In the genomic region with DNA sequence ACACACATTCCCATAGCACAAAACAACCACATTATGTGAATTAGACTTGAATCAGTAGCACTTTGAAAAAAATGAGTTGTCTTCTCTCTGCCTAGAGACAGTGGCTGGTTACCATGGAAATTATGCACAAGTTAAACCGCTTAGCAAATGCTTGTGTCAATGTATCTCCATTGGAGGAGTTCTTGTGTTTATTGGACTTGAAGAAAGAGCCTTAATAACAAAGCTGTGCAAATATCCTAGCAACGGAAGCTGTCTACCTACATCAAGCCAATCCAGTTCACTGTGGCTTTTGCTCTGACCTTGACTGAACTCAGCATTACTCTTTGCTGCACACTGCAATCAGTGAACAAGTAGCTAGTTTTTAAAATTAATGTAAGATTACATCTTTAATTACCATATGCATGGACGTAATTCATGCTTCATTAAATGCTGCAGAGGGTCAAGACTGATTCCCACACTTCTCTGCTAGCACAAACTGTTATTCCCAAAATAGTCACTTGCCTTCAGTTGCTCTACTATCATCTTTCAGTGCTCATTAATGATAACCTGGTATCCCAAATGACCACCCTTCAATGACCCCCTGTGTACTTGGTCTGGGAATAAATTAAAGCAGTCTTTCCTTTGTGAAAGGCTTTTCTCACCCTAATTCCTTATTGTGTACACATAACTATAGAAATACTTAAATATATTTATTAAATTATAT, we compare ENCODE assay signal across 14 mouse cellular contexts. TPM values are rescaled to one million over a fixed set of nuclear protein-coding genes. Genes with fewer than 3 reads are reported as not detected.
DNase-seq lines count a peak whose midpoint lies in the region; ATAC-seq lines count a peak whose summit lies in the region.
"Had no signal": no experiment of that assay in that cellular context is flagged by ENCODE, and none has a peak within 500 bp of the region (broad histone marks: within the 10 kb centered on the region; RNA-seq: fewer than 3 reads in every experiment).

No protein-coding gene starts in this region.

- no peaks in the 10 kb centered on the region for H3K27me3 ChIP-seq in kidney, embryonic 15.5 days
- no peaks in the 10 kb centered on the region for H3K27me3 ChIP-seq in embryonic facial prominence, embryonic 14.5 days (replicated peaks; ENCODE audit: control insufficient read depth, insufficient read depth, low read length)
- no peaks in the 10 kb centered on the region for H3K27me3 ChIP-seq in hindbrain, embryonic 16.5 days (replicated peaks; ENCODE audit: control insufficient read depth, insufficient read depth, low read length)
- H3K27me3 ChIP-seq: heart, embryonic 13.5 days; liver, embryonic 13.5 days had no signal

- no peak for DNase-seq in kidney, postnatal 14 days
- peak; percentile 34 for DNase-seq in embryonic facial prominence, embryonic 14.5 days (ENCODE audit: low spot score)
- DNase-seq in retina, postnatal 7 days (ENCODE audit: low read depth, low spot score), result peak; percentile 21
- DNase-seq in frontal cortex, postnatal 10 days (ENCODE audit: low spot score in 2 of 2), result no peak
- DNase-seq: cerebellum, adult 9-11 months; left cerebral cortex, postnatal 4 days; liver, embryonic 13.5 days; lung, postnatal 10 days had no signal

- 0 out of 2 replicates have a peak, but pooled peaks have one; percentile 33 for ATAC-seq in kidney, embryonic 15.5 days (replicated peaks; ENCODE audit: low FRiP score)
- peak; percentile 15; the same call in 1 of the 2 replicates for ATAC-seq in embryonic facial prominence, embryonic 14.5 days (ENCODE audit: low read depth)
- peak; percentile 73; the same call in 1 of the 2 replicates for ATAC-seq in hindbrain, embryonic 16.5 days
- ATAC-seq in CD4-positive, CD25-positive, alpha-beta regulatory T cell, adult 4 months, result no peak

- H3K4me2 ChIP-seq in kidney, embryonic 15.5 days, result no peak overlapping the region
- no peak overlapping the region for H3K4me2 ChIP-seq in embryonic facial prominence, embryonic 14.5 days (ENCODE audit: low read depth, low read length)
- no peak overlapping the region for H3K4me2 ChIP-seq in hindbrain, embryonic 16.5 days (ENCODE audit: low read length)
- H3K4me2 ChIP-seq: heart, embryonic 13.5 days; liver, embryonic 13.5 days had no signal

- H3K4me3 ChIP-seq in kidney, embryonic 15.5 days (replicated peaks), result no peak overlapping the region
- no peak overlapping the region for H3K4me3 ChIP-seq in embryonic facial prominence, embryonic 14.5 days (ENCODE audit: low read depth, low read length)
- H3K4me3 ChIP-seq in hindbrain, embryonic 16.5 days (ENCODE audit: low read length), result no peak overlapping the region
- H3K4me3 ChIP-seq: erythroblast, embryonic 14.5 days; heart, embryonic 13.5 days; layer of hippocampus, adult 2 months; liver, embryonic 13.5 days had no signal

- 62% methylated on average over 3 of the region's 3 CpGs for WGBS in kidney, embryonic 15.5 days
- 78% methylated on average over 3 of the region's 3 CpGs for WGBS in embryonic facial prominence, embryonic 14.5 days
- 27% methylated on average over 3 of the region's 3 CpGs for WGBS in hindbrain, embryonic 16.5 days

- no peaks in the 10 kb centered on the region for H3K36me3 ChIP-seq in kidney, embryonic 15.5 days
- H3K36me3 ChIP-seq in embryonic facial prominence, embryonic 14.5 days (ENCODE audit: control insufficient read depth, insufficient read depth, low read length), result no peaks in the 10 kb centered on the region
- H3K36me3 ChIP-seq in hindbrain, embryonic 16.5 days (ENCODE audit: control insufficient read depth, insufficient read depth, low read length), result peaks cover 3% of the 10 kb centered on the region; the same call in 1 of the 2 replicates
- H3K36me3 ChIP-seq: heart, embryonic 13.5 days; liver, embryonic 13.5 days had no signal

- H3K9ac ChIP-seq in kidney, embryonic 15.5 days, result no peak overlapping the region
- no peak overlapping the region for H3K9ac ChIP-seq in embryonic facial prominence, embryonic 14.5 days (ENCODE audit: low read depth, low read length)
- H3K9ac ChIP-seq in hindbrain, embryonic 16.5 days (ENCODE audit: low read depth, low read length), result no peak overlapping the region
- H3K9ac ChIP-seq: heart, embryonic 13.5 days; liver, embryonic 13.5 days had no signal

- no peak overlapping the region for H3K27ac ChIP-seq in kidney, embryonic 15.5 days
- no peak overlapping the region for H3K27ac ChIP-seq in embryonic facial prominence, embryonic 14.5 days (replicated peaks; ENCODE audit: low read depth, low read length)
- no peak overlapping the region for H3K27ac ChIP-seq in hindbrain, embryonic 16.5 days (ENCODE audit: low read depth, low read length)
- H3K27ac ChIP-seq: heart, embryonic 13.5 days; layer of hippocampus, adult 2 months; liver, embryonic 13.5 days had no signal

- no peaks in the 10 kb centered on the region for H3K9me3 ChIP-seq in kidney, embryonic 15.5 days (replicated peaks)
- no peaks in the 10 kb centered on the region for H3K9me3 ChIP-seq in embryonic facial prominence, embryonic 14.5 days (ENCODE audit: control insufficient read depth, low read length)
- H3K9me3 ChIP-seq in hindbrain, embryonic 16.5 days (ENCODE audit: control insufficient read depth, low read length), result no peaks in the 10 kb centered on the region
- H3K9me3 ChIP-seq: heart, embryonic 13.5 days; liver, embryonic 13.5 days had no signal

- no peaks in the 10 kb centered on the region for H3K4me1 ChIP-seq in kidney, embryonic 15.5 days
- H3K4me1 ChIP-seq in embryonic facial prominence, embryonic 14.5 days (ENCODE audit: control insufficient read depth, insufficient read depth, low read length), result no peaks in the 10 kb centered on the region
- H3K4me1 ChIP-seq in hindbrain, embryonic 16.5 days (ENCODE audit: control insufficient read depth, insufficient read depth, low read depth, low read length), result peaks cover 3% of the 10 kb centered on the region; the same call in 1 of the 2 replicates
- H3K4me1 ChIP-seq: heart, embryonic 13.5 days; liver, embryonic 13.5 days had no signal

RNA-seq across cellular contexts. Expression of a gene that starts 27.3 kb away (rescaled TPM):
- polyA plus RNA-seq in kidney, embryonic 15.5 days (2015; fragmentation: Nextera tagmentation; extraction: Ambion mirVana), result 0.09 and 0.13 TPM in 2 replicates
- 0.37 and 0.39 TPM in 2 replicates for polyA plus RNA-seq in embryonic facial prominence, embryonic 14.5 days (2014; fragmentation: Nextera tagmentation; extraction: Ambion mirVana)
- 6.2 and 9.4 TPM in 2 replicates for polyA plus RNA-seq in hindbrain, embryonic 16.5 days (2015; fragmentation: Nextera tagmentation; extraction: Ambion mirVana)
- not detected for polyA plus RNA-seq in CD4-positive, CD25-positive, alpha-beta regulatory T cell, adult 4 months (2017; shearing (Covaris generic))
- polyA plus RNA-seq: erythroblast, embryonic 14.5 days; liver, embryonic 13.5 days had no signal

Comparison
In these comparisons a context has a peak if more than half of its experiments do, and no peak if none do; other contexts are left out.
1. DNase-seq: peak in embryonic facial prominence, embryonic 14.5 days (single experiment) and retina, postnatal 7 days (single experiment); none in kidney, postnatal 14 days (single experiment) and frontal cortex, postnatal 10 days (0 of 2).